Mouse (Mus musculus) forebrain, embryonic 13.5 days (tissue): ENCODE measurements around the gene Rex1bd. TPM values are rescaled to one million over a fixed set of nuclear protein-coding genes. Genes with fewer than 3 reads are reported as not detected.
"Not testable (repeated sequence)": the region's sequence is repeated elsewhere in the genome, so short reads cannot be mapped to it uniquely, and the experiment has no call there.

Experiments used
- ATAC-seq: fragments of 200-750 bp; cut with Nextera tagmentation; 2 replicates; pipeline ENCODE4 v1.8.0; 2017
- H3K27ac ChIP-seq: fragments of 300-500 bp; sonication (generic); 2 replicates; pipeline ENCODE4 v1.5.1; 2015; ENCODE audit warnings: inconsistent platforms, mild to moderate bottlenecking, moderate library complexity
- H3K27me3 ChIP-seq: fragments of 300-500 bp; sonication (generic); 2 replicates; pipeline ENCODE4 v1.6.1; 2015; ENCODE audit warnings: mild to moderate bottlenecking, inconsistent platforms
- H3K36me3 ChIP-seq: fragments of 300-500 bp; sonication (generic); 2 replicates; pipeline ENCODE4 v1.6.1; 2015; ENCODE audit warnings: mild to moderate bottlenecking, inconsistent platforms; ENCODE audit not compliant: poor library complexity, severe bottlenecking
- H3K4me1 ChIP-seq: fragments of 300-500 bp; sonication (generic); 2 replicates; pipeline ENCODE4 v1.6.1; 2015; ENCODE audit warnings: inconsistent platforms
- H3K4me2 ChIP-seq: fragments of 300-500 bp; sonication (generic); 2 replicates; pipeline ENCODE4 v1.6.1; 2015; ENCODE audit warnings: inconsistent platforms, mild to moderate bottlenecking, moderate library complexity
- H3K4me3 ChIP-seq: fragments of 300-500 bp; sonication (generic); 2 replicates; pipeline ENCODE4 v1.5.1; 2015; ENCODE audit warnings: mild to moderate bottlenecking, inconsistent platforms
- H3K9ac ChIP-seq: fragments of 300-500 bp; sonication (generic); 2 replicates; pipeline ENCODE4 v1.6.1; 2015; ENCODE audit warnings: mild to moderate bottlenecking, inconsistent platforms
- H3K9me3 ChIP-seq: fragments of 300-500 bp; sonication (generic); replicated peaks from 2 replicates; pipeline ENCODE4 v1.6.1; 2016; ENCODE audit warnings: inconsistent platforms
- WGBS: fragments of 180-500 bp; shearing (Covaris S2); methylation state at CpG from one replicate; pipeline ENCODE4 v1.1.7; 2015; 5-methylcytosine and 5-hydroxymethylcytosine counted together
- polyA plus RNA-seq: library from polyadenylated mRNA; unstranded; fragments of >200 nt; fragmentation: Nextera tagmentation; extraction: Ambion mirVana; gene quantifications from 2 replicates; pipeline ENCODE4 v1.2.1, GENCODE M21; 2015

Gene Rex1bd
- polyA plus RNA-seq, 1 experiment from 2014 or later, result 150 TPM

GRCm38 (mm10) chr8:70527512-70528181 is 21.1 kb upstream of the Rex1bd start, which contains the start of the genes Fkbp8 and Kxd1:
Gene Fkbp8 (plus strand): TSS chr8:70527724.
Gene Kxd1 (minus strand): TSS chr8:70527956.
- Histone ChIP-seq H3K36me3 (peaks cover 33% of the 10 kb centered on the region), H3K4me1 (peaks cover 28% of the 10 kb centered on the region), H3K9ac (peak within 1 kb of the TSS; percentile 92), H3K4me2 (peak within 1 kb of the TSS; percentile 88), H3K9me3 (no peaks in the 10 kb centered on the region), H3K27me3 (no peaks in the 10 kb centered on the region), H3K4me3 (peak within 1 kb of the TSS; percentile 77), H3K27ac (peak within 1 kb of the TSS; percentile 79)
- ATAC-seq, result peak; percentile 96
- 1% methylated on average over 50 of the region's 61 CpGs for WGBS

- peak overlapping the region; percentile 92 for H3K9ac ChIP-seq
- ATAC-seq, result no peak
- H3K9me3 ChIP-seq, result no peaks in the 10 kb centered on the region
- H3K36me3 ChIP-seq, result peaks cover 27% of the 10 kb centered on the region
- H3K27me3 ChIP-seq, result no peaks in the 10 kb centered on the region
- H3K4me3 ChIP-seq, result peak overlapping the region; percentile 77
- H3K27ac ChIP-seq, result peak overlapping the region; percentile 2; the same call in 1 of the 2 replicates
- H3K4me1 ChIP-seq, result peaks cover 33% of the 10 kb centered on the region
- peak overlapping the region; percentile 88 for H3K4me2 ChIP-seq
- whole genome bisulfite sequencing, result 2% methylated on average over 8 of the region's 8 CpGs
Observed at GRCm38 (mm10) chr8:70527111-70527511, 20.6 kb upstream of the Rex1bd start.

GRCm38 (mm10) chr8:70522592-70523403 is 16.2 kb upstream of the Rex1bd start:
- H3K27ac ChIP-seq, result peak overlapping the region; percentile 84
- peaks cover 22% of the 10 kb centered on the region for H3K4me1 ChIP-seq
- H3K4me3 ChIP-seq, result peak overlapping the region; percentile 76
- peak; percentile 88 for ATAC-seq
- H3K9ac ChIP-seq, result peak overlapping the region; percentile 77
- under 1% methylated on average over 51 of the region's 51 CpGs for WGBS
- no peaks in the 10 kb centered on the region for H3K27me3 ChIP-seq
- H3K9me3 ChIP-seq, result no peaks in the 10 kb centered on the region
- peak overlapping the region; percentile 80 for H3K4me2 ChIP-seq
- peaks cover 17% of the 10 kb centered on the region for H3K36me3 ChIP-seq

DNA sequence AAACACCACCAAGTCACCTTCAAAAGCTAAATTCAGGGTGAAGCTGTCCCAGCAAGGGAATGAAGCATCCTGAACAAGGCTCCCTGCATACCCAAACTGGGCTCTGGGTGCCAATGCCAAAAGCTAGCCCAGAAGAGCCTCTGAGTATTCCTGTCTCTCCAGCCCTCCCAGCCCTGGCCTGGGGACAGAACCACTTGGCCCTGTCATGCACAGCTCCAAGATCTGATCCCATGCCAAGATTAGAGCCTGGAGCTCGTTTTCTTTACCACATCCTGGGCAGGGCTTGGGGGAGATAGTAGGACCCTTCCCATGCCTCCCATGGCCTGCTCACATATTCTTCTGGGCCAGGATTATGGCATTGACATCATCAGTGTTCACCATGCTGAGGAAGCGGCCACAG is 13.1 kb upstream of the Rex1bd start:
- H3K9ac ChIP-seq, result no peak overlapping the region
- H3K27ac ChIP-seq, result no peak overlapping the region
- H3K4me1 ChIP-seq, result peaks cover 10% of the 10 kb centered on the region
- H3K4me3 ChIP-seq, result no peak overlapping the region
- no peak for ATAC-seq
- H3K9me3 ChIP-seq, result no peaks in the 10 kb centered on the region
- peaks cover 34% of the 10 kb centered on the region for H3K36me3 ChIP-seq
- WGBS, result 59% methylated on average over 2 of the region's 2 CpGs
- no peak overlapping the region for H3K4me2 ChIP-seq
- no peaks in the 10 kb centered on the region for H3K27me3 ChIP-seq

- Histone ChIP-seq H3K27ac (no peak overlapping the region), H3K4me3 (no peak overlapping the region), H3K27me3 (no peaks in the 10 kb centered on the region), H3K9me3 (no peaks in the 10 kb centered on the region), H3K4me2 (no peak overlapping the region), H3K9ac (no peak overlapping the region), H3K4me1 (peaks cover 10% of the 10 kb centered on the region), H3K36me3 (peaks cover 37% of the 10 kb centered on the region)
- no peak for ATAC-seq
- WGBS, result 96% methylated on average over 6 of the region's 6 CpGs
Observed at GRCm38 (mm10) chr8:70519043-70519442, 12.5 kb upstream of the Rex1bd start.

- H3K4me3 ChIP-seq, result no peak overlapping the region
- H3K27ac ChIP-seq, result no peak overlapping the region
- H3K36me3 ChIP-seq, result peaks cover 46% of the 10 kb centered on the region
- no peak overlapping the region for H3K4me2 ChIP-seq
- no peaks in the 10 kb centered on the region for H3K27me3 ChIP-seq
- no peaks in the 10 kb centered on the region for H3K9me3 ChIP-seq
- WGBS, result 76% methylated on average over 10 of the region's 10 CpGs
- H3K4me1 ChIP-seq, result peaks cover 10% of the 10 kb centered on the region
- no peak for ATAC-seq
- H3K9ac ChIP-seq, result no peak overlapping the region
Observed at GRCm38 (mm10) chr8:70517940-70518643, 11.5 kb upstream of the Rex1bd start.

DNA sequence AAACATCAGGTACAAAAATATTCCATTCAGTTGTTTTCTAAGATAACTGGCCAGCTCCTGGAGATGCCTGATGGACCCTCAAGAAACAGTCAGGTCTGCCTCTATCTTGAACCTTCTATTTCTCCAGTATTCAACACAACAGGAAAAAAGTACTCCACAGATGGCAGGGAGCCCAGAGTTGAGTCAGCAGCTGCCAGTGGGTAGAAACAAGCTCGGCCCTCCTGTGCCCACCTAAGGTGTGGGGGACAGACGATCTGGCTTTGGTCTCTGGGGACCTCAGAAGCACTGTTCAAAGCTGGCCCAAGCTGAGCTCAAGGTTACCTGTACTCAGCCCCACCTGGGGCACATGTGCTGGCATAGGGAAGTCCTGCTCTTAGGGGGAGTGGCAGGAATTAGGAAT is 6.9 kb upstream of the Rex1bd start:
- ATAC-seq, result no peak
- Histone ChIP-seq H3K4me1 (peaks cover 22% of the 10 kb centered on the region), H3K4me3 (no peak overlapping the region), H3K9ac (no peak overlapping the region), H3K36me3 (peaks cover 51% of the 10 kb centered on the region), H3K27ac (no peak overlapping the region), H3K27me3 (no peaks in the 10 kb centered on the region), H3K9me3 (no peaks in the 10 kb centered on the region), H3K4me2 (no peak overlapping the region)
- WGBS, result 73% methylated on average over 2 of the region's 2 CpGs

GRCm38 (mm10) chr8:70512253-70512903 is 5.8 kb upstream of the Rex1bd start:
- Histone ChIP-seq H3K4me2 (no peak overlapping the region), H3K9me3 (no peaks in the 10 kb centered on the region), H3K9ac (no peak overlapping the region), H3K4me3 (no peak overlapping the region), H3K27me3 (no peaks in the 10 kb centered on the region), H3K4me1 (peaks cover 26% of the 10 kb centered on the region), H3K36me3 (peaks cover 51% of the 10 kb centered on the region), H3K27ac (no peak overlapping the region)
- no peak for ATAC-seq
- WGBS, result 93% methylated on average over 11 of the region's 11 CpGs

GRCm38 (mm10) chr8:70511770-70512169 is 5.2 kb upstream of the Rex1bd start:
- Histone ChIP-seq H3K27me3 (no peaks in the 10 kb centered on the region), H3K4me1 (peaks cover 26% of the 10 kb centered on the region), H3K36me3 (peaks cover 56% of the 10 kb centered on the region), H3K4me3 (no peak overlapping the region), H3K9ac (no peak overlapping the region), H3K27ac (no peak overlapping the region), H3K4me2 (peak overlapping the region; percentile 99; the same call in 1 of the 2 replicates), H3K9me3 (no peaks in the 10 kb centered on the region)
- no peak for ATAC-seq
- 98% methylated on average over 2 of the region's 2 CpGs for WGBS

DNA sequence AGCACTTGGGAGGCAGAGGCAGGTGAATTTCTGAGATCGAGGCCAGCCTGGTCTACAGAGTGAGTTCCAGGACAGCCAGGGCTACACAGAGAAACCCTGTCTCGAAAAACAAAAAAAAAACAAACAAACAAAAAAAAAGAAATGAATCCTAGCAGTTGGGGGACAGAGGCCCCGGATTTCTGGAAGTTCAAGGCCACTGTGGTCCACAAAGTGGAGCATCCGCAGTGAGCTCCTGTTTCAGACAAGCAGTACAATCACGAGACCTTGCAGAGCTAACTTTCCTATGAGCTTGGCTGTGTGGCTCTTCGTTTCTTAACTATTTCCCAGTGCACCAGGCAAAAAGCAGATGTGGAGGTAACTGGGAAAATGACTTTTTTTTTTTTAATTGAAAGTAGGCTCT is 4.6 kb upstream of the Rex1bd start:
- H3K36me3 ChIP-seq, result peaks cover 50% of the 10 kb centered on the region
- H3K4me1 ChIP-seq, result peaks cover 26% of the 10 kb centered on the region
- peak overlapping the region; percentile 92; the same call in 1 of the 2 replicates for H3K27ac ChIP-seq
- not testable (repeated sequence) for H3K27me3 ChIP-seq, ATAC-seq, H3K9me3 ChIP-seq
- peak overlapping the region; percentile 99 for H3K4me2 ChIP-seq
- peak overlapping the region; percentile 98 for H3K4me3 ChIP-seq
- peak overlapping the region; percentile 98 for H3K9ac ChIP-seq
- WGBS, result 90% methylated on average over 6 of the region's 6 CpGs

DNA sequence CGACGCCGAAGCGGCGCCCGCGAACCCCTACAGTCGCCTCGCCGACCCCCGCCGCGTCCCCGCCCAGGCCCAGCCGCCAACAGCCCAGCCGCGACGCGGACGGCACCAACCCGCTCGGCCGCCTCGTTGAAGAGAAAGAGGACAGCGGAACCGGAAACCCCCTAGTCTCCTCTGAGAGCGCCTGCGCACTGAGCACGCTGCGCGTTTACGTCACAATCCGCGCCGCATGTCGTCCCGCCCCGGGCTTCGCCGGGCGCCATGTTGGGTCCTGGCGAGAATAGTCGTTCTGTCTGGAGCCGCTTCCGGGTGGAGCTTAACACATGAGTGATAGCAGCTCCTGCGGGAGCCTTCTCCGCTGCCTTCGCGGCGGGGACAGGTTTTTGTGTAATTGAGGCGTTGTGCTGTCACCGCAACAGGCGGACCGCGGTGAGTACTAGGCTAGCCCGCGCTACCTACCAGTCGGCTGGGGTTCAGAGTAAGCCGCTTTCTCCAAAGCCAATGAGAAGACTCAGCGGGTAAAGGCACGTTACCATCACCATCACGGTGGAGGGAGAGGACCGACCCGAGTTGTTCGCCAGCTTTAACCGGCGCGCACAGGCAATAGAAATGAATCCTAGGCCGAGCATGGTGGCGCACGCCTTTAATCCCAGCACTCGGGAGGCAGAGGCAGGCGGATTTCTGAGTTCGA is 3.8 kb upstream of the Rex1bd start, which contains the start of gene Uba52:
Gene Uba52, minus strand, starts transcription at position 574 of the 688 bp plus-strand sequence.
- 1% methylated on average over 63 of the region's 74 CpGs for WGBS
- Histone ChIP-seq H3K27me3 (no peaks in the 10 kb centered on the region), H3K4me3 (peak within 1 kb of the TSS; percentile 98), H3K9ac (peak within 1 kb of the TSS; percentile 98), H3K9me3 (no peaks in the 10 kb centered on the region), H3K27ac (peak within 1 kb of the TSS; percentile 92), H3K36me3 (peaks cover 48% of the 10 kb centered on the region), H3K4me2 (peak within 1 kb of the TSS; percentile 99), H3K4me1 (peaks cover 34% of the 10 kb centered on the region)
- peak; percentile 88 for ATAC-seq
